Mouse (Mus musculus) adrenal gland, postnatal 36 days (tissue): ENCODE measurements at regions not wholly inside any gene's neighbourhood (a gene's known extent, or its start where the extent isn't known, plus 50 kb on each side); places are given as distances from the start of the nearest gene placed in this dataset.

Experiments
- DNase-seq, 2 experiments: peaks; one replicate each; pipeline ENCODE4 v3.0.0; 2021; ENCODE audit warnings: mixed read lengths in 1 of 2

- no peak for DNase-seq
These were observed 152.8 kb upstream of the Zmiz1 start for GRCm38 (mm10) chr14:25306166-25306565.

GRCm38 (mm10) chr14:25306961-25307654 lies 151.9 kb upstream of the Zmiz1 start:
- no peak for DNase-seq

DNA sequence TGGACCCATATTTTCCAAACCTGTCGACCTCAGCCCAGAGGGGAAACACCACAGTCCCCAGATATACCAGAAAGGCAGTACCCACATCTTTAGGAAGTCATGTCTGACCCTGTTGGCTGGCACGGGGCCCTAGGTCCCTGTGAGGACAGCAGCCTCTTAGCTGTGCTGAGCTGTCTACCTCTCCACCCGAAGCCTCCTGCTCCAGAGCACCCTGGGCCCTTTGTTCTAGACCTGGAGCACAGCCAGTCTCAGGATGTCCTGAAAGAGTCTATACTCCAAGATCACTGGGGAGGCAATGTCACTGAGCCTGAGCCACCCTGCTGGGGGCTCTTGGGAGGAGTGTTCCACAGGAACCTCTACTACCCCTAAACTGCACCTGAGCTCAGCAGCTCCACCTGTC lies 150.9 kb upstream of the Zmiz1 start:
- DNase-seq = peak in 1 of 2 experiments; percentile 19

- no peak for DNase-seq
These were observed 148.3 kb upstream of the Zmiz1 start for GRCm38 (mm10) chr14:25310671-25311151.

- no peak for DNase-seq
These were observed 147.5 kb upstream of the Zmiz1 start for GRCm38 (mm10) chr14:25311475-25311874.

DNA sequence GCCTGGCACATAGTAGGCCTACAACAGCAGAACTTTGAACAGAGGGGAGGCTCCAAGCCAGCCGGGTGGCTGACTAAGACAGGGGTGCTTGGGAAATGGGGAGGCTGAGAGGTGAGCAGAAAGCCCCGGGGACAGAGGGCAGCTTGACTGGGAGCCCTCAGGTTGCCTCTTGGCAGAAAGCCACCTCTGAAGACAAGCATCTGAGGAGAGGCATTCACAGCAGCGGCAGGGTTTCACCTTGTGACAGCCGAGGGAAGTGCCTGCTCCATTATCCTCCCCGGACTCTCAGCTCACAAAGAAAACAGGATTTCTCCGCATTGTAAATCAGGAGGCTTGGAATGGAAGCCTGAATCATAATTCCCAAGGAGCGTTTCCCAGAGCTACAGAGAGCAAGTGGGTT lies 146.8 kb upstream of the Zmiz1 start:
- DNase-seq = peak in 1 of 2 experiments; percentile 22

GRCm38 (mm10) chr14:25312814-25313426 lies 146.1 kb upstream of the Zmiz1 start:
- DNase-seq = peak; percentile 40

DNA sequence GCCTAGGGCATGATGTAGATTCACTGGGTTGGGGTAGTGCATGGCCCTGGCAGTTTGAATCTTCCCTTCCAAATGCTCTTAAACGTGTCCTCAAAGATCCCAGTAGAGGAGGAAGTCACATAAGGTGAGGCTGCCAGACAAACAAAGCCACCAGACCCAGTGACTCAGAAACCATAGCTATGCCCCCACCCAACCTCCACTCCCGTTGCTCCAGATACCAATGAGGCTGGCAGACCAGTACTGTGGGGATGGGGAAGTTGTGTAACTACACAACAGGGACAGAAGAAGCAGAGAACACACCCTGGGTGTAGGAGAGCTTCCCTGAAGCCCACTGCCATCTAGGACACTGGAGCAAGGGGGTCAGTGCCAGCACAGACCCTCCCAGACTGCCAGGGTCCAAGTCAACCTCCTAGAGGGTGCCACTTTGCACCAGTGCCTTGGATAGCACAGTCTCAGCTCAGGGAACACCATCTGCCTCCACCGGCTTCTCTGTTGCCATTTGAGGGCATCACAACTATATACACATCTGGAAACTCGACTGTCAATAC lies 145.2 kb upstream of the Zmiz1 start:
- DNase-seq = no peak

- DNase-seq = no peak
These were observed 142.5 kb upstream of the Zmiz1 start for GRCm38 (mm10) chr14:25316491-25316890.

DNA sequence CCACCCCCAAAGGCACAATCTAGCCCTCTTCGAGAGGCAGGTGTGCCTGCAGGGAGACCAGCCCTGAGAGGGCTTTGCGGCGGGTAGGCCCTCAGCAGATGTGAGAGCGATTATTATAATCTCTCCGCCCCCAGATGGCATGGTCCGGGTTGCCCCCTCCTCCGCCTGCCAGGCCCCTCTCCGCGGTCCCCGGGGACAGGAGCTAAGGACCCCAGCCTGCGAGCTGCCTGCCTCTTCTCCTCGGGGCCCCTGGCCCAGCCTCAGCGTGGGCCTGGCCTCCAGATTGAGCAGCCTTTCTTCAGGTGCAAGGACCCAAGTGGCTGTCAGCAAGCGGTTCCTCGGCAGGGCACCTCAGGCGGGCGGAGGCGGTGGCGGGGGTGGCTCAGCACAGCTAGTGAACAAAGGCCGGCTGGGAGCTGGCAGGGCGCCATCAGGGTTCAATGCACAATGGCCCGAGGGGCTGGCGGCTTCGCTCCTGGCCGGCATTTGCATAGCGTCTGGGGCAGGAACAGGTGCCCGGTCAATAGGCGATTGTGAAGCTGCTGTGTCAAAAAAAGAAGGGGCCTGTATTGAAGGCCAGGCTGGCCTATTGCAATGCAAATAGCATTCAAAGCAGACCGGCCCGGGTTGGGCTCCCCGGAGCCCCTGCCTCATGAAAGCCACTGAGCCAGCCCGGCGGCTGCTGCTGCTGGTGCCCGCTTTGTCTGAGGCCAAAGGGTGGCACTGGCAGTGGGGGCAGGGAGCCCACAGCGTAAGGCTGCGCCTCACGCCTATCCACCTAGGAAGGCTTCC lies 141.1 kb upstream of the Zmiz1 start:
- peak; percentile 78 to 85 for DNase-seq

DNA sequence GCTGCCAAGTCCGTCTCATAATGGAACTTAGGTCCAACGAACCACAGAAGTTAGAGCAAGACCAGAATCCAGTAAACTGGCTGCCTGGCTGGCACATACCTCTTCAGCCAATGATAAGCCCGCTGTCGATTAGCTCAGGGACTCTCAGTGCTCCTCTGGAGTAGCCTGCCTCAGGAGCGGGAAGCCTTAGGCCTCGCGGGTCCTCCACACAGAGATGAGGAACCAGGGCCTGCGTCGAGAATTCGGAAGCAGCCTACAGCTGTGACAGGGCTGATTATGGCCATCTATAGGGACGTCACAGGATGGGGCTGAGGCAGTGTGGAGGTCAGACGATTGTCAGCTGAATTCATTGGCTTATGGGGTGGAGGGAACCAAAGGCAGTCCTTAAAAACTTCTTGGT lies 140.1 kb upstream of the Zmiz1 start:
- DNase-seq = no peak

- no peak for DNase-seq
These were observed 138.8 kb upstream of the Zmiz1 start for GRCm38 (mm10) chr14:25320141-25320540.

- no peak for DNase-seq
These were observed 135.2 kb upstream of the Zmiz1 start for GRCm38 (mm10) chr14:25323542-25324484.

GRCm38 (mm10) chr14:25325887-25326286 lies 133.1 kb upstream of the Zmiz1 start:
- no peak for DNase-seq

DNA sequence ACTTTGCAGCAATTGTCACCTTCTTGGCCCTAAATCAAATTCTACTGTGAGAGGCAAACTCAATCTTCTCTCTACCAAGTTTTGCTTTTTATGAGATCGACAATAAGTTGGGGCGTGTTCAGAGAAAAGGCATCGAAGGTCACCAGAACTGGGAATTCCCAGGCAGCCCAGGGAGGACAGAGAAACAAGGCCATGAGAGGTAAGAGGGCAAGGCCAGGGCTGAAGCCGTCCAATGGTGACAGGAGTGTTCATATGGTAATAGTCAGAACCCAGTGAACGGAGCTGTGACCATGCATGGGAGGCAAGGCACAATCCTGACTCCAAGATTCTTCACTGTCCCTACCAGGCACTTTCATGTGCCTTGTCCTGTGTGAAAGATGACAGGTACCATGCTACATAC lies 130.8 kb upstream of the Zmiz1 start:
- DNase-seq = peak; percentile 34 to 50

GRCm38 (mm10) chr14:25334186-25334585 lies 124.8 kb upstream of the Zmiz1 start:
- no peak for DNase-seq

GRCm38 (mm10) chr14:25336875-25337274 lies 122.1 kb upstream of the Zmiz1 start:
- DNase-seq = no peak

DNA sequence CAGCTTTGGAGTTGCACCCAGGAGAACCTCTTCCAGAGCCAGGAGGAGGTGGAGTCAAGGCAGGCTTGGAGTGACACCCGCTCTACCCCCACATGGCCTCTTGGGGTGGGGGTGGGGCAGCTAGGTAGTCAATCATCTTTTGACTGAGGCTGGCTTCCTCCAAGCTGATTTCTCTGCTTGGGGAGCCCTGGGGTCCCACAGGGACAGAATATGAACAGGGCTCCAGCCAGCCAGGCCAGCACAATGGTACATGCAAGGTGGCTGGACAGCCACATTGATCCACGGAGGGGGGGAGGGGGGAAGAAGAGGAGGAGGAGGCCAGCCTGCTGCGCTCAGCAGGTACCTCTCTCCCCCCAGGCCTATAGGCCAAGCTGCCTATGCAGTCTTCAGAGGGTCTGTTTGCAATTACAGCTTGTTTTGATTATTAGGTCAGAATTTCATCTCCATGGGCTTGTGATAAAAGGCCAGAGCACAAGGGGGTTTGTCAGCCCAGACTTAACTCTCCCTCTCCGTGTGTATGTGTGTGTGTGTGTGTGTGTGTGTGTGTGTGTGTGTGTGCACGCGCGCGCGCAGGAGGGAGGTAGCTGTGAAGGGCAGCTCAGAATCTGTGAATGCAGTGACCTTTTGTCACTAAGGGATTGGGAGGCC lies 120.5 kb upstream of the Zmiz1 start:
- DNase-seq = no peak

DNA sequence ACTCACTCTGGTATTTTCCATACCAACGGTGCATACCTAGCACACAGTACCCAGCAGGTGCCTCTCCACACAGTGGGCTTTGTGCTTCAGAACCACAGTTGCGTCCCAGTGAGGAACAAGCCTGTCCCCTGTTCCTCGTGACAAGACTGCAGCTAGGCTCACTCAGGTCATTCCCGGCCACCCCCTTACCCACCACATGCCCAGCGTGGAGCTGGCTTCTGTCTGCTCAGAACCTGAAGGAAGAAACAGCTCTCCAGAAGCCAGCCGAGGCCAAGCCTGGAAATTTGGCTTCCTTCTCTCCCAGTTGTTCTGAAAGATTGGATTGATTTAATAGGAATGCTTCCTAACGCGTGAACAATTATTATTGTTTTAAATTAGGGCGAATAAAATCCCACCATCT lies 118.1 kb upstream of the Zmiz1 start:
- no peak for DNase-seq

- DNase-seq = peak in 1 of 2 experiments; percentile 38
These were observed 117.0 kb upstream of the Zmiz1 start for GRCm38 (mm10) chr14:25341848-25342427.
